Mouse (Mus musculus): ENCODE data around the gene Lrfn2.

DNA sequence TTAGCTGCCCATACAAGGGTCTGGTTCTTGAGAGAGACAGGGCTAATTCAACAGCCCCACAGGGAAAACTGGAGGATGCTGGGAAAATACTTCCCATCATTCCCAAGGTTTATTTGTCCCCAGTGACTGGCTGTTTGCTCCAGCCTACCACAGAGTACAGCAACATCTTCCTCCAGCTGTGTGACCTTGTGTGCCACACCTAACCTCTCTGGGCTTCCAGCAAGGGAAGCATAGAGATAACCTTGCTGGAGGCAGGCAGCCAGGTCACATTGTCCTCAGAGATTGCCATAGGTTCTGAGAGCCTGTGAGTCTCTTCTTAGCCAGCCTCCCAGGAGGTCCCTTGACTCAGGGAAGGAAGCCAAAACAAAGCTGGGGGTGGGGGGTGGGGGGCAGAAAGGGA is 101.1 kb downstream of the Lrfn2 start:
- TF ChIP-seq CTCF (IDR thresholded peaks at IDR 0.05) = no peak
- TF ChIP-seq EP300 (IDR thresholded peaks at IDR 0.05) = no peak
